Mouse (Mus musculus) erythroblast, embryonic 14.5 days (primary cell): ENCODE results near the gene Zmym6. TPM values are rescaled to one million over a fixed set of nuclear protein-coding genes. Genes with fewer than 3 reads are reported as not detected.

Source experiments
- H3K27me3 ChIP-seq: 2 replicates; pipeline ENCODE4 v1.6.1; 2012; ENCODE audit warnings: inconsistent platforms; ENCODE audit not compliant: control insufficient read depth
- H3K36me3 ChIP-seq: 2 replicates; pipeline ENCODE4 v1.6.1; 2012; ENCODE audit warnings: mild to moderate bottlenecking, inconsistent platforms; ENCODE audit not compliant: control insufficient read depth
- H3K4me1 ChIP-seq: 2 replicates; pipeline ENCODE4 v1.6.1; 2012; ENCODE audit warnings: inconsistent platforms; ENCODE audit not compliant: control insufficient read depth
- H3K4me3 ChIP-seq: replicated peaks from 2 replicates; pipeline ENCODE3; 2012; ENCODE audit warnings: moderate library complexity, mild to moderate bottlenecking, inconsistent platforms
- H3K9me3 ChIP-seq: 2 replicates; pipeline ENCODE4 v1.6.1; 2012; ENCODE audit warnings: low read length, inconsistent platforms, mixed read lengths; ENCODE audit not compliant: control insufficient read depth
- GATA1 ChIP-seq: IDR thresholded peaks from 2 replicates; pipeline ENCODE4 v1.6.1; 2012; ENCODE audit warnings: low read length, inconsistent platforms, mixed read lengths
- TAL1 ChIP-seq: IDR thresholded peaks from 3 replicates; pipeline ENCODE4 v1.6.1; 2012; ENCODE audit warnings: low read length, inconsistent platforms, mixed read lengths
- polyA plus RNA-seq: library from polyadenylated mRNA; stranded (reverse); fragments of >175 nt; gene quantifications from 2 replicates; pipeline ENCODE4 v1.2.3, GENCODE M21; 2012

Zmym6 gene
- polyA plus RNA-seq, 1 experiment: 0.02 TPM

- Histone ChIP-seq H3K4me1 (no peaks in the 10 kb centered on the region), H3K4me3 (no peak overlapping the region), H3K9me3 (peaks cover 6% of the 10 kb centered on the region; the same call in 1 of the 2 replicates), H3K27me3 (peaks cover 56% of the 10 kb centered on the region), H3K36me3 (no peaks in the 10 kb centered on the region)
- no peak for TF ChIP-seq GATA1
- no peak for TF ChIP-seq TAL1
These were observed 94.2 kb downstream of the Zmym6 start for GRCm38 (mm10) chr4:127171341-127171905.

- no peak for TF ChIP-seq GATA1
- no peak for TF ChIP-seq TAL1
- no peaks in the 10 kb centered on the region for H3K36me3 ChIP-seq
- no peaks in the 10 kb centered on the region for H3K4me1 ChIP-seq
- peaks cover 6% of the 10 kb centered on the region; the same call in 1 of the 2 replicates for H3K9me3 ChIP-seq
- peaks cover 51% of the 10 kb centered on the region for H3K27me3 ChIP-seq
- no peak overlapping the region for H3K4me3 ChIP-seq
These were observed 94.9 kb downstream of the Zmym6 start for GRCm38 (mm10) chr4:127172119-127172518.

GRCm38 (mm10) chr4:127172614-127173013 is 95.4 kb downstream of the Zmym6 start:
- H3K36me3 ChIP-seq: no peaks in the 10 kb centered on the region
- H3K27me3 ChIP-seq: peaks cover 46% of the 10 kb centered on the region
- TF ChIP-seq TAL1 (no peak), GATA1 (no peak)
- H3K4me3 ChIP-seq: no peak overlapping the region
- no peaks in the 10 kb centered on the region for H3K4me1 ChIP-seq
- peaks cover 6% of the 10 kb centered on the region; the same call in 1 of the 2 replicates for H3K9me3 ChIP-seq

- H3K9me3 ChIP-seq: peaks cover 6% of the 10 kb centered on the region; the same call in 1 of the 2 replicates
- no peaks in the 10 kb centered on the region for H3K36me3 ChIP-seq
- TF ChIP-seq TAL1: no peak
- TF ChIP-seq GATA1: no peak
- H3K4me3 ChIP-seq: no peak overlapping the region
- H3K27me3 ChIP-seq: peaks cover 40% of the 10 kb centered on the region
- H3K4me1 ChIP-seq: no peaks in the 10 kb centered on the region
These were observed 96.3 kb downstream of the Zmym6 start for GRCm38 (mm10) chr4:127173461-127173860.

Other genes with a start within 250 kb of the Zmym6 start
- 0.01 and 0.03 TPM in 2 replicates for gene Zmym4, start 109.2 kb upstream of the Zmym6 start, polyA plus RNA-seq
- 18.9 and 22.2 TPM in 2 replicates for gene Sfpq, start 56.1 kb upstream of the Zmym6 start, polyA plus RNA-seq
- 0.02 and 0.03 TPM in 2 replicates for gene Zmym1, start 16.2 kb upstream of the Zmym6 start, polyA plus RNA-seq
- 0.06 TPM in 1 of 2 replicates, not detected in the other for gene Tmem35b, start 46.3 kb downstream of the Zmym6 start, polyA plus RNA-seq
- not detected in 2 replicates for gene Dlgap3, start 91.8 kb downstream of the Zmym6 start, polyA plus RNA-seq
- gene Smim12, start 166.4 kb downstream of the Zmym6 start, polyA plus RNA-seq: 2.9 and 4.0 TPM in 2 replicates
- not detected in 2 replicates for gene Gja4, start 236.7 kb downstream of the Zmym6 start, polyA plus RNA-seq